Mouse (Mus musculus): ENCODE data around the gene Jmy. TPM values are rescaled to one million over a fixed set of nuclear protein-coding genes. Genes with fewer than 3 reads are reported as not detected.

Jmy gene
- polyA plus RNA-seq (2014; fragmentation: Nextera tagmentation; extraction: Ambion mirVana) = 3.3 and 5.8 TPM in 2 replicates

DNA sequence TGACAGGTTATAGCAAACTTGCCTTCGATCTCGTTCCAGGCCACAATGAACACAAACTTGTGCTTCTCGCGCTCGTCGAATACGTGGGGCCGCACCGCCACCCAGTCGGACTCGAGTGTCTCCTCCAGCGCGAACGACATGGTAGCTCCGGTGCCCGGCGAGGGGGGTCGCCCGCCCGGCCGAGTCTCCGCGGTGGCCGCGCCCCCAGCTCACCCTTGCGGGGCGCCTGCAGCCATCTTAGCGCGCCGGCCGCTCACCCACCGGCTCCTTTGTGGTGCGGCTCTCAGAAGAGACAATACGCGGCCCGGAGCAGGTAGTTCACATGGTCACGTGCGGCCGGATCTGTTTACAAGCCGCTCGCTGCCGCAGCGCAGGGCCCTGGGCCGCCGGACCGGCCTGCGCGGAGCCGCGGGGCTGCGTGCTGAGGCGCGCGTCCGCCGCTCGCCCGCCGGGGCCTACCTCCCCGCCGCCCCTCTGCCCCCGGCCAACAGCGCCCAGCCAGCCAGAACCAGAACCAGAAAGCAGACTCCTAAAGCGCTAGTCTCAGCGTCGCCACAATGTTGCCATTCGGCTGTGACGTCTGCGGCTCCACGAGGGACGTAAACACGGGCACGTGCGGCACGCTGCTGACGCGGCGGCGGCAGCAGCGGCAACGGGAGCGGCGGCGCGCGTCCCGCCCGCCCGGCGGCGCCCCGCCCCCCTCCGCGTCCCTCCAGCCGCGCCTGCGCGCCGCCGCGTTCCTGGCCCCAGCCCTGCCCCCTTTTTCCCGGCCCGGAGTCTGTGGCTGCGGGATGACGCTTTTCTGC is at the start of gene Jmy:
TSS of gene Jmy (minus strand) at position 642 of the 806 bp plus-strand sequence.
- H3K27me3 ChIP-seq (ENCODE audit: control insufficient read depth, insufficient read depth, low read length) = no peaks in the 10 kb centered on the region
- H3K9ac ChIP-seq (ENCODE audit: low read depth, low read length) = peak within 1 kb of the TSS; percentile 92
- H3K4me3 ChIP-seq (ENCODE audit: low read depth, low read length) = peak within 1 kb of the TSS; percentile 91
- peak; percentile 89 for ATAC-seq (replicated peaks; ENCODE audit: insufficient number of reproducible peaks, low FRiP score, low TSS enrichment)
- H3K4me2 ChIP-seq = peak within 1 kb of the TSS; percentile 74
- no peaks in the 10 kb centered on the region for H3K9me3 ChIP-seq (replicated peaks; ENCODE audit: control insufficient read depth, low read length)
- H3K4me1 ChIP-seq (ENCODE audit: control insufficient read depth, insufficient read depth, low read length) = peaks cover 13% of the 10 kb centered on the region; the same call in 1 of the 2 replicates
- under 1% methylated on average over 99 of the region's 105 CpGs for WGBS (ENCODE audit: insufficient replicate concordance)
- H3K27ac ChIP-seq (ENCODE audit: low read depth, low read length) = peak within 1 kb of the TSS; percentile 95
- no peaks in the 10 kb centered on the region for H3K36me3 ChIP-seq (ENCODE audit: control insufficient read depth, insufficient read depth, low read length)

DNA sequence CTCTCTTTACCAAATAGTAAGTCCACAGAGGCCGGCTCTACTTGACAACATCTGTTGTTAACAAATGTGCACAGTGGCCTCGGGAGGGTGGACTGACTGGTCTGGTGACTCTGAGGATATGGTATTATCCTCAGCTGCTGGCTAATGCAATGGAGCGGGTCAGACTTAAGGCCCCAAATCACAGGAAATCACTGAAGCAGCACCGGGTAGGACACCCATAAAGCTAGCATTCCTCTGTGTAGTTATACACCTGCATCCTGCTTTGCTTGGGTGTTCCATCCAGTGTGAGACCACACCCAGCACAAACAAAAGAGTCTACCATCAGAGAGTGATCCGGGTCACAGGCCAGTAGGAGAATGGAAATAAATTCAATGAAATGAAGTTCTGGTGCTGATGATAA is 48.0 kb upstream of the Jmy start:
- Histone ChIP-seq H3K4me2 (no peak overlapping the region), H3K27me3 (ENCODE audit: control insufficient read depth, insufficient read depth, low read length) (no peaks in the 10 kb centered on the region), H3K36me3 (ENCODE audit: control insufficient read depth, insufficient read depth, low read length) (no peaks in the 10 kb centered on the region), H3K4me1 (ENCODE audit: control insufficient read depth, insufficient read depth, low read length) (no peaks in the 10 kb centered on the region), H3K9me3 (replicated peaks; ENCODE audit: control insufficient read depth, low read length) (no peaks in the 10 kb centered on the region), H3K27ac (ENCODE audit: low read depth, low read length) (no peak overlapping the region), H3K9ac (ENCODE audit: low read depth, low read length) (no peak overlapping the region), H3K4me3 (ENCODE audit: low read depth, low read length) (no peak overlapping the region)
- 84% methylated on average over 5 of the region's 5 CpGs for WGBS (ENCODE audit: insufficient replicate concordance)
- ATAC-seq (replicated peaks; ENCODE audit: insufficient number of reproducible peaks, low FRiP score, low TSS enrichment) = no peak

DNA sequence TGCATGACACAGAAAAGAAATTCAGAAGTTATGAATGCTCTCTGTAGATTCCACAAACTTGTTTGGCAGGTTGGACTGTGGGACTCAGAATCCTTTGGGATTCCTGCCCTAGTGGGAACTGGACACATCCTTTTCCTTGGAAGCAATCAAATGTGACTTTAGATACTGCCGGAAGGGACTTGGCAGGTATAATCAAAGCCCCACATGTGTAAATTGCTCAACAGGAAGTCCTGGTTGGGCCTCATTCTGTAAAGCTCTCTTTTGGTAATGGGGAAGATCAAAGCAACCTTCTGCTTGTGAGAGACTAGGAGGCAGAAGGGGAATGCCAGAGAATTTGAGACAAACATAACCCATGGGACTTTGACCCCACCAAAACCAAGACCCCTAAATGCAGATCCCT is 46.4 kb upstream of the Jmy start:
- H3K4me1 ChIP-seq (ENCODE audit: control insufficient read depth, insufficient read depth, low read length) = no peaks in the 10 kb centered on the region
- no peak overlapping the region for H3K9ac ChIP-seq (ENCODE audit: low read depth, low read length)
- H3K4me3 ChIP-seq (ENCODE audit: low read depth, low read length) = no peak overlapping the region
- ATAC-seq (replicated peaks; ENCODE audit: insufficient number of reproducible peaks, low FRiP score, low TSS enrichment) = no peak
- H3K27me3 ChIP-seq (ENCODE audit: control insufficient read depth, insufficient read depth, low read length) = no peaks in the 10 kb centered on the region
- 57% methylated on average over 1 of the region's 1 CpGs for WGBS (ENCODE audit: insufficient replicate concordance)
- no peaks in the 10 kb centered on the region for H3K36me3 ChIP-seq (ENCODE audit: control insufficient read depth, insufficient read depth, low read length)
- H3K9me3 ChIP-seq (replicated peaks; ENCODE audit: control insufficient read depth, low read length) = no peaks in the 10 kb centered on the region
- H3K4me2 ChIP-seq = no peak overlapping the region
- H3K27ac ChIP-seq (ENCODE audit: low read depth, low read length) = no peak overlapping the region

DNA sequence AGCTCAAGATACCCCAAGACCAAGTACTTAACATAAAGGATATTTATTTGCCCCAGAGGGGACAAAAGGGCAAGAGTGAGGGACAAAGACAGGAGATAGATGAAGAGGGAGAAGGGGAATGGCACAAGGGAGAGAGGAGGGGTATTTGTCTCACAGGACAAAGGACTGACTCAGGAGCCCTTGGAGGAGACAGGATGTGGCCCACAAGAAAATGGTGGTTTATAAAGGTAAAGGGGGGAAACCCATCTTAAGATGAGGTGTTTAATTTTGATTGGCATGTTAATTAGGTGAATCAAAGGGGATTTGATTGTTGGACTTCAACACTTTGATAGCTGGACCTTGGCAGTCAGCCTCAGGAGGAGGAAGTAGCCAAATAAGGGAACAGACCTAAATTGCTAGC is 44.7 kb upstream of the Jmy start:
- Histone ChIP-seq H3K4me1 (ENCODE audit: control insufficient read depth, insufficient read depth, low read length) (no peaks in the 10 kb centered on the region), H3K27ac (ENCODE audit: low read depth, low read length) (no peak overlapping the region), H3K36me3 (ENCODE audit: control insufficient read depth, insufficient read depth, low read length) (no peaks in the 10 kb centered on the region), H3K9ac (ENCODE audit: low read depth, low read length) (no peak overlapping the region), H3K4me3 (ENCODE audit: low read depth, low read length) (no peak overlapping the region), H3K27me3 (ENCODE audit: control insufficient read depth, insufficient read depth, low read length) (no peaks in the 10 kb centered on the region), H3K4me2 (no peak overlapping the region), H3K9me3 (replicated peaks; ENCODE audit: control insufficient read depth, low read length) (no peaks in the 10 kb centered on the region)
- no peak for ATAC-seq (replicated peaks; ENCODE audit: insufficient number of reproducible peaks, low FRiP score, low TSS enrichment)

DNA sequence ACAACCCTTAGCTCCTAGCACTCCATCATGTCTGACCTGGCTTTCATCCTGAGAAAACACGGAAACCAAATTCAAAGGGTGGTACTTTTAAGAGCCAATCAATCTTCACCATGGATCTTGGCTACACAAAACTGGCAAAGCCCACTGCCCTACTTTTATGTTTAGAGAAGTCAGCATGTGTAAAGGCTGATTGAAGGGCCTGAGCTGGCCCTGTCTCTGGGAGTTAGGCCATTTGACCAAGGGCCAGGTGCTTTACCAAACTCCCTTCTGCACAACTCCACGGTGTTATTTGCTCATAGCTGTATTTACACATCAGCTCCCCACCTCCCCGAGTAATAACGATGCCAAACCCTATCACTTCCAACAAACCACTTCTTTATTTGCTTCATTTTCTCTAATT is 39.7 kb upstream of the Jmy start:
- no peak for ATAC-seq (replicated peaks; ENCODE audit: insufficient number of reproducible peaks, low FRiP score, low TSS enrichment)
- no peak overlapping the region for H3K9ac ChIP-seq (ENCODE audit: low read depth, low read length)
- no peak overlapping the region for H3K4me2 ChIP-seq
- no peak overlapping the region for H3K27ac ChIP-seq (ENCODE audit: low read depth, low read length)
- no peaks in the 10 kb centered on the region for H3K27me3 ChIP-seq (ENCODE audit: control insufficient read depth, insufficient read depth, low read length)
- 78% methylated on average over 4 of the region's 4 CpGs for WGBS (ENCODE audit: insufficient replicate concordance)
- no peaks in the 10 kb centered on the region for H3K9me3 ChIP-seq (replicated peaks; ENCODE audit: control insufficient read depth, low read length)
- H3K36me3 ChIP-seq (ENCODE audit: control insufficient read depth, insufficient read depth, low read length) = no peaks in the 10 kb centered on the region
- no peak overlapping the region for H3K4me3 ChIP-seq (ENCODE audit: low read depth, low read length)
- no peaks in the 10 kb centered on the region for H3K4me1 ChIP-seq (ENCODE audit: control insufficient read depth, insufficient read depth, low read length)

DNA sequence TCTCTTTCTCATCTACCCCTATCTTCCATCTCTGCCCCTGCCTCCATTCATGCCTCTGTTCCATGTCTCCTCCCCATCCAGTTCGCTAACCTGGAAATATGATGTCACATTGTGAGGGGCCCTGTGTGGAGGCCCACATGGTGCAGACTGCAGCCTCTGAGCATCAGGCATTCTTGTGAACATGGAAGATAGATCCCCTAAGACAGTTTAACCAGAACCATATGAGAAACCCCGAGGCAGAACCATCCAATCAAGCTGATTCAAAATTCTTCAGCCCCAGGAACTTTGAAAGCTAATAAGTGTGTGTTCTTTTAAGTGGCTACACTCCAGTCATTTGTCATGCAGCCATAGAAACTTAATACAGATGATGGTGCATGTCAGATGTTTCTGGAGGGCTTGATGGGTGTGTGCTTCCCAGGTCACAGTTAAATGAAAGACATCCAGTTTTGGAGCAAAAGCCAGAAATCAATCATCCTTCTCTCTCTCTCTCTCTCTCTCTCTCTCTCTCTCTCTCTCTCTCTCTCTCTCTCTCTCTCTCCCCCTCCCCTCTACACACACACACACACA is 19.2 kb upstream of the Jmy start:
- 51% methylated on average over 2 of the region's 2 CpGs for WGBS (ENCODE audit: insufficient replicate concordance)
- no peak overlapping the region for H3K27ac ChIP-seq (ENCODE audit: low read depth, low read length)
- no peak for ATAC-seq (replicated peaks; ENCODE audit: insufficient number of reproducible peaks, low FRiP score, low TSS enrichment)
- no peak overlapping the region for H3K4me3 ChIP-seq (ENCODE audit: low read depth, low read length)
- H3K4me1 ChIP-seq (ENCODE audit: control insufficient read depth, insufficient read depth, low read length) = 0 out of 2 replicates have a peak, but pooled peaks cover 5% of the 10 kb centered on the region
- H3K36me3 ChIP-seq (ENCODE audit: control insufficient read depth, insufficient read depth, low read length) = no peaks in the 10 kb centered on the region
- H3K27me3 ChIP-seq (ENCODE audit: control insufficient read depth, insufficient read depth, low read length) = no peaks in the 10 kb centered on the region
- H3K4me2 ChIP-seq = no peak overlapping the region
- no peaks in the 10 kb centered on the region for H3K9me3 ChIP-seq (replicated peaks; ENCODE audit: control insufficient read depth, low read length)
- H3K9ac ChIP-seq (ENCODE audit: low read depth, low read length) = no peak overlapping the region

DNA sequence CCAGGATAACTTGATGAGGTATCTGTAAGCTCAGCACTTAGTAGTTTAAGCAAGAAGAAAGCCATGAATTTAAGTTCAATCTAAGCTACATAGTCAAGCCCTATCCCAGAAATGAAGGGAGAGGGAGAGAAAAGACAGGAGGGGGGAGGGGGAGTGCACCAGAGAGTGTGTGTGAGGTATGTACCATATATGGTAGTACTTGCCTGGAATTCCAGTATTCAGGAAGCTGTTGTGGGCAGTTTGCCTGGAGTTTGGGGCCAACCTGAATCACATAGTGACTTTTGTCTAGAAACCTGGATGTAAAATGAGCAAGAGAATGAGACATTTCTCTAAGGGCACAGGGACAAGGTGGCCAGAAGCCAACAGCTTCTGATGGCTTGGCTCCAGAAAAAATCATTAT is 17.6 kb upstream of the Jmy start:
- H3K4me1 ChIP-seq (ENCODE audit: control insufficient read depth, insufficient read depth, low read length) = 0 out of 2 replicates have a peak, but pooled peaks cover 5% of the 10 kb centered on the region
- H3K4me2 ChIP-seq = no peak overlapping the region
- no peaks in the 10 kb centered on the region for H3K27me3 ChIP-seq (ENCODE audit: control insufficient read depth, insufficient read depth, low read length)
- H3K9ac ChIP-seq (ENCODE audit: low read depth, low read length) = no peak overlapping the region
- H3K9me3 ChIP-seq (replicated peaks; ENCODE audit: control insufficient read depth, low read length) = no peaks in the 10 kb centered on the region
- H3K36me3 ChIP-seq (ENCODE audit: control insufficient read depth, insufficient read depth, low read length) = no peaks in the 10 kb centered on the region
- no peak overlapping the region for H3K27ac ChIP-seq (ENCODE audit: low read depth, low read length)
- H3K4me3 ChIP-seq (ENCODE audit: low read depth, low read length) = no peak overlapping the region
- ATAC-seq (replicated peaks; ENCODE audit: insufficient number of reproducible peaks, low FRiP score, low TSS enrichment) = no peak

DNA sequence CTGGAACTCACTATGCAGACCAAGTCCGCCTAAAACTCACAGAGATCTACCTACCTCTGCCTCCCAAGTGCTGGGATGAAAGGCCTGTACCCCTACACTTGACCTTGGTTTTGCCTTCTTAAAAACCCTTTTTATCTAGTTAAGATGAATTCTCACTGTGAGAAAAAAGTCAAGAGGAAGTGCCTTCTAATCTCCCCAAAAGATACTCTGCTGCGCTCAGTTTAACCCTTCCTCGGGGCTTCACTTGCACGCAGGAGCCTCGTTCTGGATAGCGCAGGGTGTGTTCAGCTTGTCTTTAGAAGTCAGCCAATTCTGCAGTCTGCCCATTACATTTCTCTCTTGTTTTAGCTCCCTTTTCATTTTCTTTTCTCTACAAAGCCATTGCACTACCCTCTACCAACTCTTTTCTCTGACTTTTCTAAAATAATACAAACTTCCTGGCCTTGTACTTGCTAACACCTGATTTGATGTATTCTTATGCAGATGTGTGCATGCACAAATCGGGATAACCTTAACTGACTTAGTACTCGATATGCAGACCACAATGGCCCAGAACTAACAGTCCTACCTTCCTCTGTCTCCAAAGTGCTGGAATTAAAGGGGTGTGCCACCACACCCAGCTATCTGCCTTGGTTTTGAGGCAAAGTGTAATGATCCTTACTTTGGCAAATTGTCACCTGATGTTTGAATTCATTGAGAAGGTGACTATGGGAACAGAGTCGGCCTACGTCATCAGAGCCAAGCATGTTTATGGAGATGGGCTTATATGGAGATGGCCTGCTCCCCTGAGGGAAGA is 14.6 kb upstream of the Jmy start:
- no peak for ATAC-seq (replicated peaks; ENCODE audit: insufficient number of reproducible peaks, low FRiP score, low TSS enrichment)
- H3K9ac ChIP-seq (ENCODE audit: low read depth, low read length) = no peak overlapping the region
- 0 out of 2 replicates have a peak, but pooled peaks cover 5% of the 10 kb centered on the region for H3K4me1 ChIP-seq (ENCODE audit: control insufficient read depth, insufficient read depth, low read length)
- WGBS (ENCODE audit: insufficient replicate concordance) = 74% methylated on average over 10 of the region's 10 CpGs
- no peak overlapping the region for H3K4me3 ChIP-seq (ENCODE audit: low read depth, low read length)
- H3K27me3 ChIP-seq (ENCODE audit: control insufficient read depth, insufficient read depth, low read length) = no peaks in the 10 kb centered on the region
- H3K27ac ChIP-seq (ENCODE audit: low read depth, low read length) = no peak overlapping the region
- H3K36me3 ChIP-seq (ENCODE audit: control insufficient read depth, insufficient read depth, low read length) = no peaks in the 10 kb centered on the region
- no peak overlapping the region for H3K4me2 ChIP-seq
- H3K9me3 ChIP-seq (replicated peaks; ENCODE audit: control insufficient read depth, low read length) = no peaks in the 10 kb centered on the region
